Mouse (Mus musculus) liver (tissue): ENCODE results near the gene D8Ertd738e.

Experiments used
- DNase-seq: peaks from one replicate; pipeline ENCODE4 v3.0.0-alpha.2; 2020; ENCODE audit warnings: mixed read lengths

Gene D8Ertd738e

DNA sequence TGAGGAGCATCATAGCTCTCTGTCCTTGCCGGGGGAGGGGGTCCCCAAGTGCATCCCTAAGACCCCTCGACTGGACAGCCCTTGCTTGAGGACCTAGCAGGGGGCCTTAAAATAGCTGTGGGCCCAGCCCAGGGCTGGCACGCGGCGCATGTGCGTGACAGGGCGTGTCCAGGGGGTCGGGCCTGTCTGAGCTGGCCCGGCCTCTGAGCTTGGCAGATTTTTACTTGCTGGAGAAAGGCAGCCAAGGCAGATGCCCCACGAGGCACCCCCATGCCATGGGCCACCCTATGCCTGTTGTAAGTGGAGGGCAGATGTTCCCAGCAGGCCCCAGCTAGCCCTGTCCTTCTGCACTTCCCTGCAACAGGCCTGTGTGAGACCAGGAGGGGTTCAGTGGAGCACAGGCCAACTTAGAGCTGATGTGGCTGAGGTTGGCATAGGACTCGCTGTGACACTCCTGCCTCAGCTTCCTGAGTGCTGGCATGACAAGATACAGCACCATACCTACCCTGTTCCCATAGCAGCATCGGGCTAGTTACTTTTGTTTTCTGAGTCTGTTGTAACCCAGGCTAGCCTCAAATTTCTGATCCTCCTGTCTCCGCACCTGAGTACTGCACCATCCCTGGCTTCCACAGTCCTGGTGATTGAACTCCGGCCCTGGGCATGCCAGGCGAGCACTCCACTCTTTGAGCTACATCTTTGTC is 47.8 kb downstream of the D8Ertd738e start:
- DNase-seq, result peak; percentile 47

DNA sequence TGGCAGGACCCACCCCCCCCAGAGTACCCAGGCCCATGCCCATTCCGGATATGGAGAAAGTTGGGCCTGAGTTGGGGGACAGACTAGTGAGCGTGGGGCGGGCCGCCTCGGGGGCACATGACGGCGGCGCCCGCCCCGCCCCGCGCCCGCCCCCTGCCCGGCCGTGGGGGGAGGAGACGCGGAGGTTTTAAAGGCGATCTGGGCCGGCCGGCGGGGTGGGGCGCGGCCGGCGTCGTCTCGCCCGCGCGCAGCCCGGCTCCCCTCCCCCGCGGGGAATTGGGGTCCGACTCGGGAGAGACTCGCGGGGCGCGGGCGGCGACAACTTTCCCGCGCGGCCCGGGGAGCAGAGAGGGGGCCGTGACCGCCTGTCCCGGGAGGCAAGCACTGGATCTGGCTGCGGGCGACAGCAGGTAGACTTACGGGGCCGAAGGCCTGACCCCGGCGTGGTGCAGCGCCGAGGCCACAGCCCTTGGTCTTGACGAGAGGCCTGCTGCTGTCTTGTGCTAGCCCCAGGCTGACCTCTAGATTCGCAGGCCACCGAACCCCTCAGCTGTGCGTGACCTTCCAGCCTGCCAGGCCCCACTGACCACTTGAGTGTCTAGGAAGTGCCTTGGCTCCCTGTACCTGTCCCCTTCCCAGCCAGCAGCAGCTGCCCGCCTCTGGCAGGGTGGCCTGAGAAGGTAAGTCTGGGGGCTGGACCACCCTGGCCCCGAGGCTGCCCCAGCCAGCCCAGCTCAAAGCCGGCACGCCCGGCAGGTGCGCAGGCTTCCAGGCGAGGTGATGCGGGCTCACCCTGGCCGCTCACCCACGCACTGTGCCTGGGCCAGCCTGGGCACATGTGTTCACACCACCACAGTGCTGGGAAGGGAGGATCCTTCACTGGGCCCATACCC is 48.6 kb downstream of the D8Ertd738e start:
- DNase-seq, result peak; percentile 77

DNA sequence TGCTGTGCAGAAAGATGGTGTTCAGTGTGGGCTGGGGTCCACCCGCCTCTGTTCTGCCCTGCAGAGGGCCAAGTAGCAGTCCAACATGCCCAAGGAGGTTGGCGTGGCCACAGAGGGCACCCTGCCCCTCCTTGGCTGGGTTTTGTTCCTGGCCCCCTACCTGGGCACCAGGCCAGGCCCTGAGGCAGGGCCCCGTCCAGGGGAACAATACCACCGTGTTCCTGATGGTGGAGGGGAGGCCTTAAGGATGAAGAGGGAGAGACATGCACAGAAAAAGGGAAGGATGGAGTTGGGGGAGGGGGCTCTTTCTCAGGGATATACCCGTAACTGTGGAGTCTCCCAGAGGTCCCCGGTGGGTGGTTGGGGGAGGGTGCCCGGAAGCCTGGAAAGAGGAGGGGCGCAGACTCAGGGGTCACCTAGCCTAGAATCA is 49.4 kb downstream of the D8Ertd738e start:
- no peak for DNase-seq

DNA sequence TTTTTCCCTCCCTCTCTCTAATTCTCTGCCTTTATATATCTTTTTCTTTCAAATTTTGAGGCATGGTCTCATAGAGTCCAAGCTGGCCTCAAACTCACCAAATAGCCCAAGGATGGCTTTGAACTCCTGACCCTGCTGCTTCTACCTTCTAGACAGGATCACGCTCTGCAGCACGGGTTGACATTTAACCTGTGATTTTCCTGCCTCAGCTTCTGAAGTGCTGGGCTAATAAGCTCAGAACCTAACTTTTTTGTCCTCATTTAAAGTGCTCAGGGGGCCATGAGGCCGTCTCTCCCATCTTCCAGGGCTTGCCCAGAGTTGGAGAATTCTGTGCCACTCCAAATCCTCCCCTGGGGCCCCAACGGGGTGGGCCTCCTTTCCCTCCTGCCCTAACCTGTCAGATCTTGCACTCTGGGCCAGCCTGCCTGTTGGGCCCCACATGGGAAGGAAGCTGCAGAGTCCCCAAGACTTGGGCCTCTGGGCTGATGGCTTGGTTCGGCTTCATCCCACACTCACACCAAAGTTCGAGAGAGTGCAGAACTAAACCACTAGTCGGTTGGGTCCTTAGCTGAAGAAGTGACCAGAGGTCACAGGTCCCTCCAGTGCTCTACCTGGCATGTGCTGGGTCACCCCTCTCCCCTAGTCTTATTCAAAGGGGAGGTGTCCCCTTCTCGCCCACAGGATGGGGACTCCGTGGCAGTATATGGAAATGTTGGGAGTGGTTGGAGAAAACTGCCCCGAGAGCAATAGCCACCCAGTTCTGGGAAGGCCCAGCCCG is 50.0 kb downstream of the D8Ertd738e start:
- no peak for DNase-seq

DNA sequence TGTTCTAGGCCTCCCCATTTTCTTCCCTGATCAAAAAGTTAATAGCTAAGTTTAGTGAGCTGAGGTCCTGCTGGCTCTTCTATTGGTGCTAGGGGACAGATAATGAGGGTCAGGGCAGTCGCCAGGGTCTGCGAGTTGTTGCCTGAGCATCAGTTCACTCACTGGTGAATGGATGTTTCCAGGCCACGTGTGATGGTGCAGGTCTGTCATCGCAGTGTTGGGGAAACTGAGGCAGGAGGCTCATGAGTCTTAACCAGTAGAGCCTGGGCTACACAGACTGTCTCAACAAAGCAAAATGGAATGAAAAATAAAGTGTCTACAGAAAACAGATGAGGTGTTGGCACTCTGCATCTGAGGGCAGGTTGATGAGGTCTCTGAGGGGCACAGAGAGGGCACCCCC is 50.6 kb downstream of the D8Ertd738e start:
- no peak for DNase-seq

DNA sequence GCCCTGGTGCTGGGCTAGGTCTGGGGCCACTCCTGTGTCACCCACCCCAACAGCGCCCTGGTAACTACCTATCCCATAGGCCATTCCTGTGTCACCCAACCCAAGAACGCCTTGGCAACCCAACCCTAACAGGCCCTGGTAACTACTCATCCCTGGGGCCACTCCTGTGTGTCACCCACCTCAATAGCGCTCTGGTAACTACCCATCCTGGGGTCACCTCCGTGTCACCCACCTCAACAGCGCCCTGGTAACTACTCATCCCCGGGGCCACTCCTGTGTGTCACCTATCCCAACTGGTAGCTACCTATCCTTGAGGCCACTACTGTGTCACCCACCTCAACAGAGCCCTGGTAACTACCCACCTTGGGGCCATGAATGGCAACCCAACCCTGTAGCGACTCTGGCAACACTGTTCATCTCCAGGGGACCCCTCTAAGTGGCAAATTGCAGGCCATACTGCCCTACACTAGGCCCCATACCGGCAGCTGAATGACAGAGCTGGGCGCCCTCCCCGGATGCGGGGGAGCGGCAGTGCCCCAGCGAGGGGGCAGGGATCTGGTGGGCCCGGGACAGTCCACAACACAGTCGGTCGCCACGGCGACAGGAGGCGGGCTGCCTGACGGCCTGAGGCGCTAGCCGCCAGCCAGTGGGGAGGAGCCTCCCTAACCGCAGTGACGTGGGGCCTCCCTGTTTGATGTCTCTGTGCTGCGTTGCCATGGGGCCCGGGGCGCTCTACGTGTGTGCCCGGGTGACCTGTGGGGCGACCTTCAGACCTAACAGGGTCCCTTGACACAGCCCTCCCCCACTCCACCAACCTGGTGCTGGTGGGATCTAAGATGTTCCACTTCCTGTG is 51.4 kb downstream of the D8Ertd738e start:
- peak; percentile 90 for DNase-seq

DNA sequence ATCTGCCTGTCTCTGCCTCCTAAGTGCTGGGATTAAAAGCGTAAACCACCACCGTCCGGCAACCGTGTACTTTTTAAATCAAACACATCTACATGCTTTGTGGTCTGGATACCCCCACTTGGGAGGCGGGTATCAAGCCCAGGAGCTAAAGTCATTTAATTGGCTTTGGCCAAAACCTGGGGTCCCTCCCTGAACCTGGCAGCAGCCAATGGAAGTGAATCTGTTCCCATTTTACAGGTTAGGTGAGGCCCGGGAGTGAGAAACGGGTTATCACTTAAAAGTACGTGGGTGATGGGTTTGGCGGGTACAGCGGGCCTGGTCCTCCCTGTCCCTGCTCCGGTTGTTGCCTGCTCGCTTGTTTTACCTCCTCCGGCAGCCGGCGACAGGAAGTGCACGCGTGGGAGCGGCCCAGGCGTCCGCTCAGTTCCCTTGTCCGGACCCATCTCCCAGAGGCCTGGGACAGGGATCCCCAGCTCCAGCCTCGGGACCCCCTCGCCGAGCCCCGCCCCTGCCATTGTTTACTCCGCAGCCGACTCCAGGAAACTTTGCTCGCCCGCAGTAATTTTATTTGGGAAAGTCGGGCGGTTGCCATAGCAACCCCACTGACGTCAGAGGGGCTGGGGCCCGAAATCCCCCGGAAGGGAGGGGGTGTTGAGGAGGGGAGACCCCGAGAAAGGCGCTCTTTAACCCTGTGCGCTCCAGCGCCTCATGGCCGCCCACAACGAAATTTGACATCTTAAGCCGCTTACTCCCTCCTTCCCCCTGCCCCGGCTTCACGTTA is 52.2 kb downstream of the D8Ertd738e start:
- peak; percentile 80 for DNase-seq
